Mouse (Mus musculus) heart, embryonic 10.5 days (tissue): ENCODE results near the gene Ehd2. TPM values are rescaled to one million over a fixed set of nuclear protein-coding genes. Genes with fewer than 3 reads are reported as not detected.

Experiments
- DNase-seq: peaks from one replicate; pipeline ENCODE4 v3.0.0-alpha.2; 2017; ENCODE audit warnings: low spot score
- H3K27ac ChIP-seq: fragments of 300-500 bp; sonication (generic); 2 replicates; pipeline ENCODE4 v1.5.1; 2016; ENCODE audit warnings: mild to moderate bottlenecking
- H3K27me3 ChIP-seq: fragments of 300-500 bp; sonication (generic); 2 replicates; pipeline ENCODE4 v1.6.1; 2016; ENCODE audit warnings: mild to moderate bottlenecking; ENCODE audit not compliant: poor library complexity, insufficient read depth, severe bottlenecking
- H3K36me3 ChIP-seq: fragments of 300-500 bp; sonication (generic); 2 replicates; pipeline ENCODE4 v1.6.1; 2016; ENCODE audit warnings: mild to moderate bottlenecking, moderate library complexity
- H3K4me1 ChIP-seq: fragments of 300-500 bp; sonication (generic); 2 replicates; pipeline ENCODE4 v1.6.1; 2016; ENCODE audit warnings: mild to moderate bottlenecking
- H3K4me3 ChIP-seq: fragments of 300-500 bp; sonication (generic); 2 replicates; pipeline ENCODE4 v1.5.1; 2016; ENCODE audit warnings: mild to moderate bottlenecking, moderate library complexity
- H3K9me3 ChIP-seq: fragments of 300-500 bp; sonication (generic); 2 replicates; pipeline ENCODE4 v1.6.1; 2016; ENCODE audit warnings: mild to moderate bottlenecking, moderate library complexity
- WGBS: fragments of 180-500 bp; shearing (Covaris S2); methylation state at CpG from one replicate; pipeline ENCODE4 v1.1.7; 2016; 5-methylcytosine and 5-hydroxymethylcytosine counted together
- polyA plus RNA-seq: library from polyadenylated mRNA; unstranded; fragments of >200 nt; fragmentation: Nextera tagmentation; extraction: Ambion mirVana; gene quantifications from 2 replicates; pipeline ENCODE4 v1.2.1, GENCODE M21; 2016

Ehd2 gene
- polyA plus RNA-seq, 1 experiment from 2014 or later: 22.1 TPM

DNA sequence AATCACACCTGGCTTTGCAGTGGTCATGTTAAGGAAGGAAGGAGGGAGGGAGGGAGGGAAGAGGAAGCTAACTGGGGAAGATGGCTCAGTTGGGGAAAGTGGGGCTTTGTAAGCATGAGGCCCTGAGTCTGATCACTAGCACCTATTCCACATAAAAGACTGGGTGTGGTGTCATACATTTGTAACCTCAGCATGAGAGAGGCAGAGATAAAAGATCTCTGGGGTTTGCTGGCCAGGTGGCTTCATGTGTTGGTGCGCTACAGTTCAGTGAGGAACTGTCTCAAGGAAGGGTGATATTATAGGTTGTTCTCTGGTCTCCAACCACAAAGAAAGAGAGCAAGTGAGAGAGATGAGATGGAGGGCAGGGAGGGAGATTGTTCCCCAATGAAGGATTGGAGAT, 34.3 kb upstream of the Ehd2 start:
- no peaks in the 10 kb centered on the region for H3K27me3 ChIP-seq

DNA sequence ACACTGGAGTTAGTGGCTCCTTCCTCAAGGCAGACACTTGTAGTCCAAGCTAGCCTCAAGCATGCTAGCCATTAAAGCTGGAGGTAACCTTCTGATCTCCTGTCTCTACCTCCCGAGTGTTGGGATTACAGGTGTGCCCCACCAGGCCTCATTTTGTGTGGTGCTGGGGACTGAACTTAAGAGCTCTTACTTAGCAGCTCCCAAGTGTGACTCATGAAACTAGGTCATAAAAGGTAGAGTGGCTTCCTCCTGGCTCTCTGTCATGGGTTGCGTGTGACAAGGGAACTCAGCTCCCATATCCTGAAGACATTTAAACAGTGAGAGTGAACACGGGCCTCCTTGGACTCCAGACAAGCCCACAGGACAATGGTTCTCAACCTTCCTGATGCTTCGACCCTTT, 26.4 kb upstream of the Ehd2 start:
- Histone ChIP-seq H3K4me1 (no peaks in the 10 kb centered on the region), H3K4me3 (no peak overlapping the region), H3K27ac (no peak overlapping the region), H3K36me3 (peaks cover 83% of the 10 kb centered on the region), H3K9me3 (no peaks in the 10 kb centered on the region), H3K27me3 (no peaks in the 10 kb centered on the region)
- WGBS: 91% methylated on average over 4 of the region's 4 CpGs
- DNase-seq: no peak

More for the DNA sequence above, 34.3 kb upstream of the Ehd2 start:
- peaks cover 20% of the 10 kb centered on the region for H3K4me1 ChIP-seq
- WGBS: 96% methylated on average over 1 of the region's 1 CpGs
- H3K4me3 ChIP-seq: no peak overlapping the region
- peaks cover 27% of the 10 kb centered on the region for H3K36me3 ChIP-seq
- DNase-seq: no peak
- no peak overlapping the region for H3K27ac ChIP-seq
- no peaks in the 10 kb centered on the region for H3K9me3 ChIP-seq

DNA sequence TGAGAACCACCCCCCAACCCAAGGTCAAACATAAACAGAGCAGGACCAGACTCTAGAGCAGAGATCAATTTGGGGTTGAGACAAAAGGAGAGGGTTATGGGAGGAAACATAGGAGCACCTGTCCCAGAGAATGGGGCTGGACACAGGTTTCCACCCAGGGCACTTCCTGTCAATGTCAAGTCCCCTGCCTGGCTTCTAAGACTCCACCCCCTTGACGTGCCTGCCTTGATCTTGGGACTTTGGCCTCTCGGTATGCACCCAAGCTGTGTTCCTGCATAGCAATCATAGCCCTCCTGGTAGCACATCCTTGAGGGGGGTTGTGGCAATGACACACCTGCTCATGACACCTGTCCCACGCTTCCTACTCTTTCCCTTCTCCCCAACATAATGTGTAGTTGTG, 25.8 kb upstream of the Ehd2 start:
- Histone ChIP-seq H3K4me3 (no peak overlapping the region), H3K9me3 (no peaks in the 10 kb centered on the region), H3K36me3 (peaks cover 88% of the 10 kb centered on the region), H3K4me1 (no peaks in the 10 kb centered on the region), H3K27me3 (no peaks in the 10 kb centered on the region), H3K27ac (no peak overlapping the region)
- WGBS: 73% methylated on average over 3 of the region's 3 CpGs
- no peak for DNase-seq

DNA sequence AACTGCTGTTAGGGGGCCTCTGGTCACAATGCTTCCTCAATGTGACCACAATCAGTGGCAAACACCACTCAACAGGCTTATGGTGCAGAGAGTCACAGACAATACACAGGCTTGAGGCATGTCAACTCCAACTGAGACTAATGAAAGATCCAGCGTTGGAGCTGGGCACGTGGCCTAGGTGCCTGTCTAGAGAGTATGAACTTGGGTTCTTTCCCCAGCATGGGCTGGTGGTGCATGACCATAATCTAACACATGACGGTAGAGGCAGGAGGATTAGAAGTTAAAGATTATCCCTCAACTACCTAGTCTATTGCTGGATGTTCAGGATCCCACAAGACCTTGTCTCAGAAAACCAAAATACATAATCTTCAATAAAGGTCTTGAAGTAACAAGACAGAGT, 24.4 kb upstream of the Ehd2 start:
- Histone ChIP-seq H3K9me3 (no peaks in the 10 kb centered on the region), H3K27me3 (no peaks in the 10 kb centered on the region), H3K4me3 (no peak overlapping the region), H3K36me3 (peaks cover 88% of the 10 kb centered on the region), H3K4me1 (no peaks in the 10 kb centered on the region), H3K27ac (no peak overlapping the region)
- WGBS: 92% methylated on average over 3 of the region's 3 CpGs
- DNase-seq: no peak

DNA sequence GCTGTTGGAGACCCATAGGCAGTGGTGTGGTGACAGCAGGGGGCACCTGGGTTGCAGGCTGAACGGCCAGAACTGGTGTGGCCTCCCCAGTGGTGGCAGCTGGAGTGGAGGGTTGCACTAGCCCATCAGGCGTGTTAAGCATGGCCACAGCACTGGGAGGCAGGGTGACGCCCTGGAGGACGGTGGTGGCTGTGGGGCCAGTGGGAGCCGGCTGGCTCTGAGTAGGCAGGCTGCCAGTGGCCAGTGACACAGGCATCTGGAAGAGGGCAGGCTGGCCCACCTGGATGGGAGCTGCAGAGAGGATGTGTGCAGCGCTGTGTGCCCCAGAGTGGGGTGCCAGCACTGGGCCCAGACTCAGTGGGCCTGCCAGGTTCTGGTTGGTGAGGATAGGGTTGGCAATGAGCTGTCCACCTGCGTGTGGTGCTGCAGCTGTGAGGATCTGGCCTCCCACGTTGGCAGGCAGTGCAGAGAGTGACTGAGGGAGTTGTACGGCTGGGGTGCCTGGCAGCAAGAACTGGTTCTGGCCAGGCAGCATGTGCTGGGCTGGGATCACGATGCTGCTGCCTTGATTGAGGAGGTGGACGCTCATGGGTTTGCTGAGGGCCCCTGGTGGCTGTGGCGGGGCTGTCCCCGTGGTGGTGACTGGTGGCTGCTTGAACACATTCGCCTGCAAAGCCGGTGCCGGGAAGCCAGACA, 20.4 kb upstream of the Ehd2 start:
- Histone ChIP-seq H3K27ac (no peak overlapping the region), H3K4me3 (no peak overlapping the region), H3K27me3 (no peaks in the 10 kb centered on the region), H3K9me3 (no peaks in the 10 kb centered on the region), H3K4me1 (no peaks in the 10 kb centered on the region), H3K36me3 (peaks cover 62% of the 10 kb centered on the region)
- WGBS: 90% methylated on average over 16 of the region's 16 CpGs
- no peak for DNase-seq

DNA sequence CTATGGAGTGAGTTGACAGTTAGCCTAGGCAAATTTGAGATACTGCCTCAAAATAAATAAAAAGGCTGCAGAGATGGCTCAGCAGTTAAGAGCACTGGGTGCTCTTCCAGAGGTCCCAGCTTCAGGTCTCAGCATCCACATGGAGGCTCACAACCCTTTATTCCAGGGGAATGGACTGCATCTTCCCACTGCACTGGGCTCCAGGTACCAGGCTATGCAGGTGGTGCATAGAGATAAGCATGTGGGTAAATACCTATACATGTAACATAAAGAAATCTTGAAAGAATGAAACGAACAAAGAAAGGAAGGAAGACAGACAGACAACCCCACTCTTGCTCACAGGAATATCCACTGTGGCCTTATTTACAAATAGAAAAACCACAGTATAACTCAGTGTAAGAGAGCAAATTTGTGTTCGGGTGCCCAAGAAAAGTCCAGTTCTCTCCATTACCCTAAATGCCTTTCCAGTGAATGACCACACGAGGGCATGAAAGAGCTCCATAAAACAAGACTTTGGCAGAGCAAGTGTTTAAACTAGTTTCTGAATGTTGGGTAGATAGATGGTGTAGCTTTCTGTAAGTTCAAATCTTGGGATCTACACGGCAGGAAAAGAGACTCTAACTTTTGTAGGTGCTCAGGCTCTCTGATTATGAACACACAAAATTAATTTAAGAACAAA, 15.5 kb upstream of the Ehd2 start:
- WGBS: 45% methylated on average over 4 of the region's 4 CpGs
- H3K36me3 ChIP-seq: peaks cover 60% of the 10 kb centered on the region
- DNase-seq: no peak
- no peaks in the 10 kb centered on the region for H3K27me3 ChIP-seq
- H3K27ac ChIP-seq: no peak overlapping the region
- no peaks in the 10 kb centered on the region for H3K9me3 ChIP-seq
- no peak overlapping the region for H3K4me3 ChIP-seq
- peaks cover 35% of the 10 kb centered on the region for H3K4me1 ChIP-seq

DNA sequence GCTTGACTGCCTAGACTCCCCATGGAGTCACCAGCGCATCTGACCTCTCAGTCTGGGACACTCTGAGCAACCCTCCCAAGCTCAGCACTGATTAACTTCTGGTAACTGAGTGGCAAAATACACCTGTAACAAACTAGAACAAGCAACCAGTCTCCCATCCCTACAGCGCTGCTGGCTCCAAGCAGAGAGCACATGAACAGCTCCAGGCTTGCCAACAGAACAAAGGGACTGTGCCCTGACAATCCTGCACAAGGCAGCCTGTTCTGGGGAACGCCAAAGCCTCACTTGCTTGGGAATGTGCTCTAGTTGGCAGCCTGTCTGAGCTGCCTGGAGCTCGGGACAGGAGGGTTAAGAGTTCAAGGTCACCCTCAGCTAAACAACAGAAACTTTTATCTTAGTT, 14.2 kb upstream of the Ehd2 start:
- peaks cover 59% of the 10 kb centered on the region for H3K36me3 ChIP-seq
- peak overlapping the region; percentile 56 for H3K27ac ChIP-seq
- H3K4me1 ChIP-seq: peaks cover 35% of the 10 kb centered on the region
- no peaks in the 10 kb centered on the region for H3K27me3 ChIP-seq
- H3K9me3 ChIP-seq: no peaks in the 10 kb centered on the region
- H3K4me3 ChIP-seq: 0 out of 2 replicates have a peak overlapping the region, but pooled peaks have one; percentile 12
- WGBS: 66% methylated on average over 4 of the region's 4 CpGs
- no peak for DNase-seq

DNA sequence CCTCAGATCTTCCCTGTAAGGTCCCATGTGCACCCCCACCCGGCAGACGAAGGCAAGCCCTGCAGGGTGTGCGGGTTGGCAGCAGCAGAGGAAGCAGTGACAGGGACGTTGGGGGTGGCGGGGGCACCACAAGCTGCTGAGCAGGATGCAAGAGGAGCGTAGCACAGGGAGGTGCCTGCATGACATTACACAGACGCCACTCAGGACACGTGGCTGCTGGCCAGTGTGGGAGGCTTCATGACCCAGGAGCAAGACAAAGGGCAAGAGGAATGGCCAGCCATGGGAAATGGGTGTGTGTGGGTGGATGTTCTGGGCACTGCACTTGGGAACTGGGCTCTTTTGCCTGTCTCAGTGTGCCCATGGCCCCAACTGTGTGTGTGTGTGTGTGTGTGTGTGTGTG, 12.9 kb upstream of the Ehd2 start:
- WGBS: 63% methylated on average over 8 of the region's 8 CpGs
- DNase-seq: no peak
- no peak overlapping the region for H3K4me3 ChIP-seq
- H3K9me3 ChIP-seq: no peaks in the 10 kb centered on the region
- H3K27ac ChIP-seq: peak overlapping the region; percentile 42; the same call in 1 of the 2 replicates
- peaks cover 66% of the 10 kb centered on the region for H3K36me3 ChIP-seq
- H3K27me3 ChIP-seq: no peaks in the 10 kb centered on the region
- H3K4me1 ChIP-seq: peaks cover 35% of the 10 kb centered on the region

DNA sequence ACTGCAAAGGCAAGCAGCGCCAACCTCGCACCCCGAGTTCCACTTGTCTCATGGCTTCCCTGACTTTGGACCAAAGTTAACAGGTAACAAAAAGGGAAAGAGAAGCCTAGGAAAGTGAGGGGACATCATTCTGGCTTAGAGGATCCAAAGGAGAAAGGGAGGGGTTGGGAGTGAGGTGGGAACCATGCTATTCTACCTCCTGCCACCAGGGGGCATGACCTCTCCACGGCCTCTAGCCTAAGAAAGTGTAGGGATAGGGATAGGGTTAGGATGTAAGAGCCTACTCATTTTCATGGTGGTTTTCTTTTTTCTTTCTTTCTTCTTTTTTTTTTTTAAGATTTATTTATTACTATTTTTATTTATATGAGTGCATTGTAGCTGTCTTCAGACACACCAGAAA, 8.5 kb upstream of the Ehd2 start:
- H3K4me1 ChIP-seq: peaks cover 19% of the 10 kb centered on the region
- no peak overlapping the region for H3K4me3 ChIP-seq

DNA sequence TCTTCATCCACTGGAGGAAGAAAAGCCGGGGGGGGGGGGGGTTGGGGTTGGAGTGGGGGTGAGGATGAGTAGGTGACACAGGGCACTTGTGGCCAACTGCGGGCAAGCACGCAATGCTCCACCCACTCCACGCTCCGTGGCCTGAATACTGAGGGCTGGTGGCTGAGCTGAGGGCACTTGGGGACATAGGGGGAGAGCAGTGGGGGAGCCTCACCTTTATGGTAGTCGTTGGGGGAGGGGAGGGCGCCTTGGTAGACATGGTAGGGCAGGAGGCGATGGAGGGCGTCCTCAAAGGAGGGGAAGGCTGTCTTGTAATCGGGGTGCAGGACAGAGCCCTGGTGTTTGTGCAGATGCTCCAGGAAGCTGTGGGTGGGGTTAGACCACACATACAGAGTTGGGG, 8.1 kb upstream of the Ehd2 start:
- H3K36me3 ChIP-seq: peaks cover 93% of the 10 kb centered on the region
- no peak for DNase-seq
- no peaks in the 10 kb centered on the region for H3K27me3 ChIP-seq
- H3K4me1 ChIP-seq: peaks cover 14% of the 10 kb centered on the region
- 92% methylated on average over 10 of the region's 10 CpGs for WGBS
- H3K9me3 ChIP-seq: no peaks in the 10 kb centered on the region
- H3K4me3 ChIP-seq: no peak overlapping the region
- H3K27ac ChIP-seq: no peak overlapping the region

More for the DNA sequence above, 8.5 kb upstream of the Ehd2 start:
- no peak for DNase-seq
- 83% methylated on average over 4 of the region's 4 CpGs for WGBS
- no peaks in the 10 kb centered on the region for H3K27me3 ChIP-seq
- peaks cover 93% of the 10 kb centered on the region for H3K36me3 ChIP-seq
- no peak overlapping the region for H3K27ac ChIP-seq
- H3K9me3 ChIP-seq: no peaks in the 10 kb centered on the region

DNA sequence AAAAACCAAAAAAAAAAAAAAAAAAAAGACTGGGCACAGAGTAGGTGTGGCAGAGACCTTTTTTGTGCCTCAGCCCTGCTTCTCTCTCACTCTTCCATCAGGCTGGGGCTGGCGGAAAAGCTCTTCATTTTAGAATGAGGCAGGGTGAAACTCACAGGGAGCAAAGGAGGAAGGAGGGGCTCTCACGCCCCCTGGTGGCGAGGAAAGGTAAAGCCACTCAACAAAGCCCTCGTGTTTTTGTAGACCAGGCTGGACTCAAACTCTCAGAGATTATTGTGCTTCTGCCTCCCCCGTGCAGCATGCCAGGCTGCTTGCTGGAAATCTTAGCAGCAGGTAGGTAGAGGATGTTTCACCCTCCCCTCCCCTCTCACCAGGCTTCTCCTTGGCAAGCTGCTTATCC, 7.3 kb upstream of the Ehd2 start:
- Histone ChIP-seq H3K27ac (no peak overlapping the region), H3K9me3 (no peaks in the 10 kb centered on the region), H3K36me3 (peaks cover 92% of the 10 kb centered on the region), H3K4me1 (peaks cover 7% of the 10 kb centered on the region; the same call in 1 of the 2 replicates), H3K27me3 (no peaks in the 10 kb centered on the region), H3K4me3 (no peak overlapping the region)
- DNase-seq: no peak
- 57% methylated on average over 5 of the region's 5 CpGs for WGBS

DNA sequence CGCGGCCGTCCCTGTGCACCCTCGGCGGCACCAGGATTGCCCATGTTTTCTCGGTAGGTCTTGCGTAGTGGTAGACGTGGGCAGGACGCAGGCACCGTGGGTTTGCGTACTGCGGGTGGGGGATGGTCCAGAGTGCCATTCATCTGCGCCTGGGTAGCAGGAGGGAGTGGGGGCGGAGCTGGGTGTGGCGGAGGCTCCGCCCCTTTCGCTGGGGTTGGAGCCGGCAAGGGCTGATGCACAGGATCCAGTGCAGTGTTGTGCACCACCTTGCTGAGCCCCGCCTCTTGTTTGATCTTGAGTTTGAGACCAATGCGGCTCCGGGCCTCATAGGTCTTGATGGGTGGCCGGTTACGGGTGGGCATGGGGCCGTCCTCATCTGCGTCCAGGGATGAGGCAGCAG, 4.9 kb upstream of the Ehd2 start:
- H3K9me3 ChIP-seq: no peaks in the 10 kb centered on the region
- peaks cover 67% of the 10 kb centered on the region for H3K36me3 ChIP-seq
- 78% methylated on average over 25 of the region's 25 CpGs for WGBS
- no peak overlapping the region for H3K4me3 ChIP-seq
- DNase-seq: no peak
- H3K4me1 ChIP-seq: peaks cover 4% of the 10 kb centered on the region; the same call in 1 of the 2 replicates
- no peaks in the 10 kb centered on the region for H3K27me3 ChIP-seq
- no peak overlapping the region for H3K27ac ChIP-seq

DNA sequence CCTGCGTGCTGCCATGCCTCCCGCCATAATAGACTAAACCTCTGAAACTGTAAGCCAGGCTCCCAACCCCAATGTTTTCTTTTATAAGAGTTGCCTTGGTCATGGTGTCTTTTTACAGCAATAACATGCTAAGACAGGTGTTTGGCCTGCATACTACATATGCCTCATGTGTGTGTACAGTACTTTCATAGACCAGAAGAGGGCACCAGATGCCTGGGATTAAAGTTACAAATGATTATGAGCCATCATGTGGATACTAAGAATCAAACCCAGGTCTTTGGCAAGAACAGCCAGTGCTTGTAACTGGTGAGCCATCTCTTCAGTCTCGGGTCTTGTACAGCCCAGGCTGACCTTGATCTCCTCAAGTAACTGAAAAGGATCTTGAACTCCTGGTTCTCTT, 2.3 kb upstream of the Ehd2 start:
- peaks cover 47% of the 10 kb centered on the region for H3K36me3 ChIP-seq
- 86% methylated on average over 3 of the region's 3 CpGs for WGBS
- H3K9me3 ChIP-seq: no peaks in the 10 kb centered on the region
- DNase-seq: no peak
- H3K27me3 ChIP-seq: no peaks in the 10 kb centered on the region
- no peak overlapping the region for H3K27ac ChIP-seq
- no peak overlapping the region for H3K4me3 ChIP-seq
- H3K4me1 ChIP-seq: peaks cover 13% of the 10 kb centered on the region
